Mouse (Mus musculus) heart, embryonic 14.5 days (tissue): Measurements from ENCODE around the gene Neurl1b. TPM values are rescaled to one million over a fixed set of nuclear protein-coding genes. Genes with fewer than 3 reads are reported as not detected.
A peak's percentile ranks its signal among the peaks of the same experiment; 100 is the strongest.

Source experiments
- ATAC-seq: fragments of 200-750 bp; cut with Nextera tagmentation; 2 replicates; pipeline ENCODE4 v1.8.0; 2017; ENCODE audit warnings: low read depth, moderate TSS enrichment; ENCODE audit not compliant: insufficient number of reproducible peaks, insufficient read depth, low FRiP score
- H3K27ac ChIP-seq, 2 experiments: fragments of 200-500 bp in 1 of 2; fragments of 300-500 bp in 1 of 2; sonication (generic) in 1 of 2; replicated peaks in 1 of 2; 2 replicates each; pipeline ENCODE4 v1.5.1; 2012 to 2014; ENCODE audit warnings: low read depth in 2 of 2, low read length in 2 of 2, control low read depth in 1 of 2, mild to moderate bottlenecking in 1 of 2, mixed read lengths in 1 of 2; ENCODE audit not compliant: control insufficient read depth in 1 of 2, insufficient read depth in 1 of 2
- H3K27me3 ChIP-seq: fragments of 300-500 bp; sonication (generic); 2 replicates; pipeline ENCODE4 v1.6.1; 2014; ENCODE audit warnings: mild to moderate bottlenecking, low read length, control low read depth; ENCODE audit not compliant: control insufficient read depth, insufficient read depth
- H3K36me3 ChIP-seq: fragments of 300-500 bp; sonication (generic); 2 replicates; pipeline ENCODE4 v1.6.1; 2014; ENCODE audit warnings: mild to moderate bottlenecking, control low read depth, low read length, mixed read lengths; ENCODE audit not compliant: control insufficient read depth, insufficient read depth
- H3K4me1 ChIP-seq, 2 experiments: fragments of 200-500 bp in 1 of 2; fragments of 300-500 bp in 1 of 2; sonication (generic) in 1 of 2; 2 replicates each; pipeline ENCODE4 v1.6.1; 2012 to 2014; ENCODE audit warnings: low read length in 2 of 2, control low read depth in 1 of 2, mixed read lengths in 1 of 2; ENCODE audit not compliant: control insufficient read depth in 2 of 2, insufficient read depth in 2 of 2
- H3K4me2 ChIP-seq: fragments of 300-500 bp; sonication (generic); 2 replicates; pipeline ENCODE4 v1.6.1; 2014; ENCODE audit warnings: mild to moderate bottlenecking, low read length
- H3K4me3 ChIP-seq, 2 experiments: fragments of 200-500 bp in 1 of 2; fragments of 300-500 bp in 1 of 2; sonication (generic) in 1 of 2; 2 replicates each; pipeline ENCODE4 v1.5.1; 2012 to 2014; ENCODE audit warnings: low read length in 2 of 2, mild to moderate bottlenecking in 2 of 2, control low read depth in 1 of 2, low read depth in 1 of 2, moderate library complexity in 1 of 2; ENCODE audit not compliant: control insufficient read depth in 1 of 2, insufficient read depth in 1 of 2
- H3K9ac ChIP-seq: fragments of 300-500 bp; sonication (generic); 2 replicates; pipeline ENCODE4 v1.6.1; 2014; ENCODE audit warnings: mild to moderate bottlenecking, low read length
- H3K9me3 ChIP-seq: fragments of 300-500 bp; sonication (generic); 2 replicates; pipeline ENCODE4 v1.6.1; 2016; ENCODE audit warnings: low read length, control low read depth; ENCODE audit not compliant: control insufficient read depth
- WGBS: fragments of 180-500 bp; shearing (Covaris S2); extraction: QIAGEN DNeasy Blood & Tissue Kit; methylation state at CpG from one replicate; pipeline ENCODE4 v1.1.7; 2014; 5-methylcytosine and 5-hydroxymethylcytosine counted together
- polyA plus RNA-seq: library from polyadenylated mRNA; unstranded; fragments of >200 nt; fragmentation: Nextera tagmentation; extraction: Ambion mirVana; gene quantifications from 2 replicates; pipeline ENCODE4 v1.2.1, GENCODE M21; 2014

The Neurl1b gene
- polyA plus RNA-seq, 1 experiment from 2014 or later: 4.5 TPM

DNA sequence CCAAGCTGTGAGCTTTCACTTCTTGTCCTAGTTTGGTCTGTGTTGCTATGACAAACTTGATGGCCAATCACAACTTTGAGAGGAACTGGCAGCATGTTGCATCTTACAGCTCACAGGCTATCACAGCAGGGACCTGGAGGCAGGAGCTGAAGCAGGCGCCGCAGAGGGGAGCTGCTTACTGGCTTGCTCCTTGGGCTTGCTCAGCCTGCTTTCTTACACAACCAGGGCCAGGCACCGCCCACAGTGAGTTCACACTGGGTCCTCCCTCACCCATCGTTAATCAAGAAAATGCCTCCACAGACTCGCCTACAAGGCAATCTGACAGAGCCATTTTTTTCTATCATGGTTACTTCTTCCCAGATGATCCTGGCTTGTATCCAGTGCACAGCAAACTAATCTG is 72.6 kb downstream of the Neurl1b start:
- Histone ChIP-seq H3K4me3 (no peak overlapping the region), H3K9me3 (peaks cover 3% of the 10 kb centered on the region; the same call in 1 of the 2 replicates), H3K9ac (no peak overlapping the region), H3K4me2 (no peak overlapping the region), H3K27me3 (no peaks in the 10 kb centered on the region), H3K36me3 (no peaks in the 10 kb centered on the region), H3K27ac (no peak overlapping the region), H3K4me1 (peaks cover 31 to 44% of the 10 kb centered on the region in 2 experiments)
- 60% methylated on average over 5 of the region's 5 CpGs for WGBS
- no peak for ATAC-seq

DNA sequence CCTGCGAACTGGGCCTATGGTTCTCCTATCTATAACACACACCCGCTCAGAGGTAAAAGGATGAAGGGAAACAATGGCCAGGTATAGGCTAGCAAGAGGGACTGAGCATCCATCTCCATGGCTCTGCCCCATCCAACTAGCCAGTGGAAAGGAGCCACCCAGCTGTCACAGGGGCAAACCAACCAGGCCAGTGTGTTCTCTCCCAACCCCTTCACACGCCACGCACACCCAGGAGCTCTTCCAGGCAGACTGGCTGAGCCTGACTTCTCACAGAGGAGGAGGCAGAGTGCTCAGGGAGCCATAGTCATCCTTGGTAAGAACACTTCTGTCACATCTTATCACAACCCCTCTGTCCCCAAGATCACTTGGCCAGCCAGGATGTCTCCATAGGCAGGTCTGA is 73.3 kb downstream of the Neurl1b start:
- Histone ChIP-seq H3K9me3 (peaks cover 9% of the 10 kb centered on the region), H3K27me3 (no peaks in the 10 kb centered on the region), H3K36me3 (no peaks in the 10 kb centered on the region), H3K27ac (no peak overlapping the region), H3K9ac (no peak overlapping the region), H3K4me2 (no peak overlapping the region), H3K4me3 (no peak overlapping the region), H3K4me1 (peaks cover 31 to 44% of the 10 kb centered on the region in 2 experiments)
- no peak for ATAC-seq
- 94% methylated on average over 4 of the region's 4 CpGs for WGBS

- WGBS: 40% methylated on average over 8 of the region's 8 CpGs
- ATAC-seq: peak; percentile 37; the same call in 1 of the 2 replicates
- H3K4me1 ChIP-seq: peaks cover 31 to 44% of the 10 kb centered on the region in 2 experiments
- peak overlapping the region; percentile 31; the same call in 1 of the 2 replicates for H3K9ac ChIP-seq
- H3K27ac ChIP-seq: peak overlapping the region; percentile 42 to 85
- H3K4me2 ChIP-seq: peak overlapping the region; percentile 8; the same call in 1 of the 2 replicates
- no peaks in the 10 kb centered on the region for H3K27me3 ChIP-seq
- H3K4me3 ChIP-seq: no peak overlapping the region
- peaks cover 16% of the 10 kb centered on the region for H3K9me3 ChIP-seq
- no peaks in the 10 kb centered on the region for H3K36me3 ChIP-seq
These were observed 74.2 kb downstream of the Neurl1b start for GRCm38 (mm10) chr17:26488711-26489403.

- H3K4me2 ChIP-seq: no peak overlapping the region
- H3K27ac ChIP-seq: peak overlapping the region; percentile 75 to 85
- no peak overlapping the region for H3K4me3 ChIP-seq
- peaks cover 16% of the 10 kb centered on the region for H3K9me3 ChIP-seq
- H3K4me1 ChIP-seq: peaks cover 31 to 44% of the 10 kb centered on the region in 2 experiments
- 92% methylated on average over 10 of the region's 10 CpGs for WGBS
- no peaks in the 10 kb centered on the region for H3K27me3 ChIP-seq
- ATAC-seq: no peak
- peak overlapping the region; percentile 23; the same call in 1 of the 2 replicates for H3K9ac ChIP-seq
- no peaks in the 10 kb centered on the region for H3K36me3 ChIP-seq
These were observed 75.4 kb downstream of the Neurl1b start for GRCm38 (mm10) chr17:26490072-26490471.

- peak overlapping the region; percentile 75 to 85 for H3K27ac ChIP-seq
- peaks cover 31 to 44% of the 10 kb centered on the region in 2 experiments for H3K4me1 ChIP-seq
- H3K4me2 ChIP-seq: peak overlapping the region; percentile 32; the same call in 1 of the 2 replicates
- peak; percentile 68 for ATAC-seq
- no peak overlapping the region for H3K4me3 ChIP-seq
- H3K36me3 ChIP-seq: no peaks in the 10 kb centered on the region
- WGBS: 6% methylated on average over 2 of the region's 2 CpGs
- H3K9me3 ChIP-seq: peaks cover 16% of the 10 kb centered on the region
- no peak overlapping the region for H3K9ac ChIP-seq
- H3K27me3 ChIP-seq: no peaks in the 10 kb centered on the region
These were observed 76.3 kb downstream of the Neurl1b start for GRCm38 (mm10) chr17:26490910-26491309.

DNA sequence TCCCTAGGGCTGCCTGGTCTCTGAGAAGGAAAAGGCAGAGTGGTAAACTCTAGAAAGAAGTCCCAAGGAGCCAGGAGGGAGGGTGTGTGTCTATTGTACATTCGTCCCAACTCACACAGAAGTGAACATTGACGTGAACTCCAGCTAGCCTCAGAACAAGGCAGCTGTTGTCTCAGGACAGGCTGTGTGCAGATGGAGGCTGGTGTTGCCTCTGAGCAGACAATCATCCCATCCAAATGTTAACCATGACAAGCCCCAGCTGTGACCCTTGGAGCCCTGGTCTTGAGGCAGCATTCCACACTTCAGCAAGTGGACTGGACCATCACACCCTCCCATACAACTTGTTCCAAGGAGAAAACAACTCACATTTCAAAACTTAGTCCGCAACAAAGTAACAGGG is 77.6 kb downstream of the Neurl1b start:
- ATAC-seq: no peak
- Histone ChIP-seq H3K4me2 (no peak overlapping the region), H3K4me1 (peaks cover 33 to 44% of the 10 kb centered on the region in 2 experiments), H3K27me3 (no peaks in the 10 kb centered on the region), H3K27ac (peak overlapping the region in 1 of 2 experiments; percentile 85; a peak in 2 of 4 replicates), H3K4me3 (no peak overlapping the region), H3K36me3 (no peaks in the 10 kb centered on the region), H3K9ac (no peak overlapping the region), H3K9me3 (peaks cover 16% of the 10 kb centered on the region)
- WGBS: 87% methylated on average over 3 of the region's 3 CpGs

GRCm38 (mm10) chr17:26494642-26495468 is 80.2 kb downstream of the Neurl1b start:
- no peak for ATAC-seq
- H3K4me2 ChIP-seq: no peak overlapping the region
- H3K4me3 ChIP-seq: no peak overlapping the region
- no peak overlapping the region for H3K9ac ChIP-seq
- H3K9me3 ChIP-seq: peaks cover 16% of the 10 kb centered on the region
- no peak overlapping the region for H3K27ac ChIP-seq
- WGBS: 80% methylated on average over 4 of the region's 4 CpGs
- no peaks in the 10 kb centered on the region for H3K36me3 ChIP-seq
- H3K4me1 ChIP-seq: peaks cover 21 to 38% of the 10 kb centered on the region in 2 experiments
- H3K27me3 ChIP-seq: no peaks in the 10 kb centered on the region
